Mouse (Mus musculus): Measurements from ENCODE around the gene Tm4sf1.

Tm4sf1 gene

GRCm38 (mm10) chr3:57287854-57288720 lies 13.7 kb downstream of the Tm4sf1 start:
- no peak for DNase-seq (ENCODE audit: low spot score in 2 of 2)

- DNase-seq (ENCODE audit: low spot score in 2 of 2), result no peak
Observed at GRCm38 (mm10) chr3:57287438-57287837, 14.3 kb downstream of the Tm4sf1 start.

GRCm38 (mm10) chr3:57278225-57278624 lies 23.6 kb downstream of the Tm4sf1 start:
- no peak for DNase-seq (ENCODE audit: low spot score in 2 of 2)

GRCm38 (mm10) chr3:57277453-57277852 lies 24.3 kb downstream of the Tm4sf1 start:
- no peak for DNase-seq (ENCODE audit: low spot score in 2 of 2)

GRCm38 (mm10) chr3:57276821-57277220 lies 25.0 kb downstream of the Tm4sf1 start:
- no peak for DNase-seq (ENCODE audit: low spot score in 2 of 2)

GRCm38 (mm10) chr3:57268994-57269393 lies 32.8 kb downstream of the Tm4sf1 start:
- no peak for DNase-seq (ENCODE audit: low spot score in 2 of 2)

GRCm38 (mm10) chr3:57267559-57268173 lies 34.1 kb downstream of the Tm4sf1 start:
- peak; percentile 43 to 55 for DNase-seq (ENCODE audit: low spot score in 2 of 2)

GRCm38 (mm10) chr3:57253041-57253440 lies 48.7 kb downstream of the Tm4sf1 start:
- DNase-seq (ENCODE audit: low spot score in 2 of 2), result no peak

GRCm38 (mm10) chr3:57252551-57252950 lies 49.2 kb downstream of the Tm4sf1 start:
- DNase-seq (ENCODE audit: low spot score in 2 of 2), result no peak

- no peak for DNase-seq (ENCODE audit: low spot score in 2 of 2)
Observed at GRCm38 (mm10) chr3:57245242-57245641, 56.5 kb downstream of the Tm4sf1 start.
